Mouse (Mus musculus) CD4-positive helper T cell, adult 2 months (primary cell): ENCODE measurements around the gene Dpep3.
"Not testable (repeated sequence)": the region's sequence is repeated elsewhere in the genome, so short reads cannot be mapped to it uniquely, and the experiment has no call there.

Experiments used
- DNase-seq: peaks from one replicate; pipeline ENCODE4 v3.0.0-alpha.2; 2012; ENCODE audit warnings: low read depth, missing footprints, low spot score

The Dpep3 gene

GRCm38 (mm10) chr8:105979325-105979724 lies at the start of gene Dpep3:
TSS of gene Dpep3 (minus strand) at chr8:105979429.
- no peak for DNase-seq

DNA sequence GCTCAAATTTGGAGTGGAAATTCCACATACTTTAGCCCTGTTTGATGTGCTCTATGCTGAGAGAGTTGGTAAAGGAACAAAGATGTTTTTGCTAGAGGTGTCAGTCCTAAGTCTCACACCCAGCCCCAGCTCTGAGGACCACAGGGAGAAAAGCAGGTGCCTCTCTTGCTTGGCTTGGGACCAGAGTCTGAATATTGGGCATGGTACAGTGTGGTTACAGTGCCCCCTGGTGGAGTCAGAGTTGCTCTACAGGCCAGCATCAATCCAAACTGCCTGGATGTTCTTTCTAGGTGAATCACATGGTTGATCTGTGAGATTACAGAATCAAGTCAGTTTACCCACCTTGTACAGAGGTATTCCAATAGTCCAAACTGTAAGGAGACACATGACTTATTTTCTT lies 43.3 kb upstream of the Dpep3 start:
- peak; percentile 76 for DNase-seq

GRCm38 (mm10) chr8:106018039-106018438 lies 38.8 kb upstream of the Dpep3 start:
- no peak for DNase-seq

- peak; percentile 72 for DNase-seq
Measured at GRCm38 (mm10) chr8:106017130-106017529, 37.9 kb upstream of the Dpep3 start.

GRCm38 (mm10) chr8:106016284-106016683 lies 37.1 kb upstream of the Dpep3 start:
- no peak for DNase-seq

DNA sequence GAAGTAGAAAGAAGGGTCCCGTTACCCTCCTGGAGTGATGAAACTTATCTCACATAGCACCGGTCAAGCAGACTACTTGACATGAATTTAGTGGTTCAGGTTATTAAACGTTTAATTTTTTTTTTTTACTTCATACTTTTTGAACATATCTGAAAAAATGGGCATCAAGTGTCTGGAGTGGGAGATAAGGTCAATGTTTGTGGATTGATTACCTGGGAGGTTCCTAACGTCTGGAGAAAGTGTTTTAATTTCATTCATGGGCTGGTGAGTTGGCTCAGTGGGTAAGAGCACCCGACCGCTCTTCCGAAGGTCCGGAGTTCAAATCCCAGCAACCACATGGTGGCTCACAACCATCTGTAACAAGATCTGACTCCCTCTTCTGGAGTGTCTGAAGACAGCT lies 33.0 kb upstream of the Dpep3 start:
- DNase-seq = not testable (repeated sequence)

DNA sequence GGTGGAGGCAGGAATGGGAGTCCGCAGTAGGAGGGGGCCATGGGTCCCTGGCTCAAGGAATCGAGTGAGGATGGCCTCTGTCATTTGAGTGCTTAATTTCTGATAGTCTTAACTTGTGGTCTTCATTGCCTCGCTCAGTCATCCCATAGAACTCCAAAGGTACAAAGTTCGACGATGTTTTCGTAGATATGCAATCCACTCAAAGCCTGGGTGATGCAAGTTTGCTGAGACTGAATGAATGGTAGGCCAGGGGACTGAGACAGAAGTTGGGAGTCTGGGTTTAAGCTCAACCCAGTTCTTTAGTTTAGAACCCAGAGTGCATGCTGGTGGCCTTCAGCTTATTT lies 32.4 kb upstream of the Dpep3 start, which contains the start of gene Ddx28:
Gene Ddx28 (minus strand): TSS at position 240 of the 344 bp plus-strand sequence.
- DNase-seq = no peak

DNA sequence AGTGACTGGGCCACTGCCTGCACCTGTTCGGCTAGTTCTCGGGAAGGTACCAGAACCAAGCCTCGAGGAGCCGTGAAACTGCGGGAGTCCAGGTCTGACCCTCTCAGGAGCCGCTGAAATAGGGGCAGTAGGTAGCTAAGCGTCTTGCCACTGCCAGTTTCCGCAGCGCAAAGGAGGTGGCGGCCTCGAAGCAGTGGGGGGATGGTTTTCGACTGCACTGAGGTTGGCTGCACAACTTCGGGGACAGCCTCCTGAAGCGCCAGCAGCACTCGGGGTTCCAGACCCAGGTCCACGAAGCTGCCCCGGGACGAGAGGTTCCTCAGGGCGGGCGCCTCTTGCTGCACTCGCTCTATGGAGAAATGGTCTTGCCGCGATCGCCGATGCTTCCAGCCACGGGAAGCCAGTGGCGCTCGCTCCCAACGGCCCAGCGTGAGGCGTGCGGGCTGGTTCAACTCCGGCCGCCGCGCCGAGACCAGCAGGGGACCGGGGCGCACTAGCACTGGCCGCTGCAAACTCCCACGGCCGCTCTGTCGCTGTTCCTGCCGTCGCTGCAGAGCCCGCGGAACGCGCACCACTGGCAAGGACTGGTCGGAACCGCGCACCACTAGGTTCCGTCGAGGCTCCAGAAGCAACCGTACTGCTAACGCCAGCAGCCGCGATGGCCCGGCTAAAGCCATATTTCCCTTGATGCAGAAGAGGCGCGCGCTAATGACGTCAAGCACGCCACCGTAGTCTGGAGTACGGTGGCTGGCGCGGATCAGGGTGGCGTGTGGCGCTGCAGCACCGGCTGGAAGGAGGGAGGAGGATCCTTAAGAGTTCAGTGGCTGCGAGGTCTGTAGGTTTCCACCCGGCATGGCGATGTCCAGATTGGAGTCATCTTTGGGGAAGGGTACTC lies 31.8 kb upstream of the Dpep3 start:
- peak; percentile 93 for DNase-seq

DNA sequence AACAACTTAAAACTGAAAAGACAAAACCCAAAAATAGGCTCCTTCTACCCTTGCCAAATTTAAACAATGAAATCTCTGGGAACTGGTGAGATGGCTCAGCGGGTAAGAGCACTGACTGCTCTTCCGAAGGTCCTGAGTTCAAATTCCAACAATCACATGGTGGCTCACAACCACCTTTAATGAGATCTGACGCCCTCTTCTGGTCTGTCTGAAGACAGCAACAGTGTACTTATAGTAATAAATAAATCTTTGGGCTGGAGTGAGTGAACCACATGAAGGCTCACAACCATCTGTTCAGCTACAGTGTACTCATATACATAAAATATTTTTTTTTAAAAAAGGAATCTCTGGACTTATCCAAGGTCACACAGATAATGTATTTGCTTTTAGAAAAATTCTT lies 28.7 kb upstream of the Dpep3 start:
- peak; percentile 26 for DNase-seq

GRCm38 (mm10) chr8:106007135-106007534 lies 27.9 kb upstream of the Dpep3 start:
- peak; percentile 87 for DNase-seq

DNA sequence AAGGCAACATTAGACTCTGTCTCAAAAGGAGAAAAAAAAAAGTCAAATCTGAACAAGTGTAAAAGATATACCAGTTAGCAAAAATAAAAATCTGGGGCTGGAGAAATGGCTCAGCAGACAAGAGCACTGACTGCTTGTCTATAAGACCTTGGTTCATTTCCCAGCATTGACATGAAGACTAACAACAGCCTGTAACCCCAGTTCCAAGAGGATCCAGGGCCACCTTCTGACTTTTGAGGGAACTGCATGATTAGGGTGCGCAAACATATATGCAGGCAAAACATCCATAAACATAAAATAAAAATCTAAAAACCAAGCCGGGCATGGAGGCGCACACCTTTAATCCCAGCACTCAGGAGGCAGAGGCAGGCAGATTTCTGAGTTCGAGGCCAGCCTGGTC lies 27.2 kb upstream of the Dpep3 start:
- DNase-seq = peak; percentile 22

DNA sequence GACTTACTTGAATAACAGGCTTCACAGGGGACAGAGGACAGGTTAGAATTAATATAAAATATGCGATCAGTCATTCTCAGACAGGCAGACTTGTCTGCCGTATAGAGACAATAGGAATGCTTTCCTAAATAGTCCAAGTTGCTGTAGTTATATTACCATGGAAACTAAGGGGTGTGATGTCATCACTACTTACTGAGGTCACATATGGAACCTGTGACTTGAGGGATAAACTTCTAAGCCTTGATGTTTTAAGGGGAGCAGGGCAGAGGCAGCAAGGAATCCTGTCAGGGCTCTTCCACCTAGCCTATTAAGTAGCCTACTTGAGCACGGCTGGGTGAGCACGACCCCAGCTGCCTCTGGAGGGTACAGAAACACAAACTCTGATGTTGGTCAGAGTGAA lies 26.6 kb upstream of the Dpep3 start, which contains the start of gene Dpep2nb:
Gene Dpep2nb (minus strand): TSS at position 101 of the 400 bp plus-strand sequence.
- no peak for DNase-seq

DNA sequence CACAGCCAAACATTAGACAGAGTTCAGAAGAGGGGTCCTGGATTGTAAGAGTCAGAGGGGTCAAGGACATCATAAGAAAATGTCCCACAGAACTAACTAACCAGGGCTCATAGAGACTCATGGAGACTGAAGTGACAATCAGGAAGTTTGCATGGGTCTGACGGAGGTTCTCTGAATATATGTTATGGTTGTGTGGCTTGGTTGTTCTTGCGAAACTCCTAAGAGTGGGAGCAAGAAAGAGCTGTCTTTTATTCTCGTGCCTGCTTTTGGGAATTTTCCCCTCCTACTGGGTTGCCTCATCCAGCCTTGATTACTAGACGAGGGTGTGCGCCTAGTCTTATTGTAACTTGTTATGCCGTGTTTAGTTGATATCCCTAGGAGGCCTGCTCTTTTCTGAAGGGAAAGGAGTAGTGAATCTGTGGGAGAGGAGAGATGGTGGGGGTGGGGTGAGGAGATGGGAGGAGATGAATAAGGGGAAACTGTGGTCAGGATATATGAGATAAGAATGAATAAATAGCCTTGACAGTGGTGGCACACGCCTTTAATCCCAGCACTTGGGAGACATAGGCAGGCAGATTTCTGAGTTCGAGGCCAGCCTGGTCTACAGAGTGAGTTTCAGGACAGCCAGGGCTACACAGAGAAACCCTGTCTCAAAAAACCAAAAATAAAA lies 25.4 kb upstream of the Dpep3 start:
- no peak for DNase-seq

DNA sequence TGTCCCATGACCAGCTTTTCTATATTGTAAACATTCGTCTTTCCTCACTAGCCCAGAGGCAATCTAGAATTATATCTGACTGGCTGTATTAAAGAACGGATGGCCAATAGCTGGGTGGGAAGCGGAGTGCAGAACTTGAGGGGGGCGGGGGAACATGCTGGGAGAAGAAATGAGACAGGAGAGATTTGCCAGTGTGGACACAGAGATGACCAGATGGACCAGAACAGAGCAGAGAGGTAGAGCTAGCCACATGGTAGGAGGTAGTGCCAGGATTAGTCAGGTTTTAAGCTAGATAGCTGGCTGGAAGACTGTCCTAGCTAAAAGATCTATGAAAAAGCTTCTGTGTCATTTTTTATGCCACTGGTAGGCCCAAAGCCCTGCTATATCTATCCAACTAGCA lies 22.7 kb upstream of the Dpep3 start:
- no peak for DNase-seq

DNA sequence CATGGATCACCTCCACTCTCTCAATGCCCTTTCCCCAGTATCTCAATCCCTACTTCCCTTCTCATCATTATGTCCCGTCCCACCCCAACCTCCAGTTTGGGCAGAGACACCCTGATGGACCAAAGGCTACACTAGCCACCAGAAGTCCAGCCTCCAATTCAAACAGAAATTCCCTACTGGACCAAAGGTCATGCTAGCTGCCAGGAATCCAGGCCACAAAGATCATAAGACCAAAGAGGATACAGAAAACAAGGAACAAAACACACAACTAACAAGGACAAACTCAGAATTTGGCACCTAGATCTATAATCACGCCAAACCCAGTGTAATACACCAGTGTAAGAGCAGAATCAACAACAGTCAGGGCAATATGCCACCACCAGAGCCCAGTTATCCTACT lies 19.7 kb upstream of the Dpep3 start:
- no peak for DNase-seq

GRCm38 (mm10) chr8:105996359-105996758 lies 17.1 kb upstream of the Dpep3 start:
- DNase-seq = no peak

- DNase-seq = no peak
Measured at GRCm38 (mm10) chr8:105993226-105993625, 14.0 kb upstream of the Dpep3 start.

DNA sequence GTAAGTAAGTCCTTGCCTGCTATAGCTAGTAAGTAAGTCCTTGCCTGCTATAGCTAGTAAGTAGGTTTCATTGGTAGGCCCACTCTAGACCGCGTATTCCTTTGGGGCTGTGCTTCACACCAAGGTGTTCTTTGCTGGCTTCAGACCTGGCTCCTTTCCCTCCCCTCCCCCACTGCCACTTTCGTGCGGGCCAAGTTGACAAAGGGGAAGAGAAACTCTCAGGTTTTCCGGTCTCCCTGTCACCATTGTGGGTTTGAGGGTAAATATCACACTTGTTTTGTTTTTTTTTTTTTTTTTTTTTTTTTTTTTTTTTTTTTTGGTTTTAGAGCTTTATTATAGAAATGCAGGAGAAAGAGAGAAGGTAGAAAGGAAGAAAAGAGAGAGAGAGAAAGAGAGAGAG lies 13.3 kb upstream of the Dpep3 start:
- peak; percentile 79 for DNase-seq

GRCm38 (mm10) chr8:105991546-105991945 lies 12.3 kb upstream of the Dpep3 start:
- DNase-seq = peak; percentile 16

- DNase-seq = peak; percentile 85
Measured at GRCm38 (mm10) chr8:105990856-105991387, 11.7 kb upstream of the Dpep3 start, which contains the start of gene Dus2. TSS of gene Dus2 (plus strand) at chr8:105991337.

- DNase-seq = no peak
Measured at GRCm38 (mm10) chr8:105988546-105988945, 9.3 kb upstream of the Dpep3 start.

- not testable (repeated sequence) for DNase-seq
Measured at GRCm38 (mm10) chr8:105983406-105983805, 4.2 kb upstream of the Dpep3 start.
